Mouse (Mus musculus) hindbrain, embryonic 11.5 days (tissue): Measurements from ENCODE around the gene Shisa9. TPM values are rescaled to one million over a fixed set of nuclear protein-coding genes. Genes with fewer than 3 reads are reported as not detected.
A peak's percentile ranks its signal among the peaks of the same experiment; 100 is the strongest.

Experiments used
- ATAC-seq: fragments of 200-750 bp; cut with Nextera tagmentation; 2 replicates; pipeline ENCODE4 v1.8.0; 2017; ENCODE audit warnings: mild to moderate bottlenecking, moderate TSS enrichment, moderate library complexity; ENCODE audit not compliant: low FRiP score
- DNase-seq: peaks from one replicate; pipeline ENCODE4 v3.0.0-alpha.2; 2015; ENCODE audit warnings: low spot score
- H3K27ac ChIP-seq: fragments of 300-500 bp; sonication (generic); 2 replicates; pipeline ENCODE4 v1.5.1; 2014; ENCODE audit warnings: mild to moderate bottlenecking, low read depth, low read length
- H3K27me3 ChIP-seq: fragments of 300-500 bp; sonication (generic); 2 replicates; pipeline ENCODE4 v1.6.1; 2014; ENCODE audit warnings: mild to moderate bottlenecking, low read length, moderate library complexity, mixed read lengths; ENCODE audit not compliant: control insufficient read depth, insufficient read depth
- H3K36me3 ChIP-seq: fragments of 300-500 bp; sonication (generic); 2 replicates; pipeline ENCODE4 v1.6.1; 2014; ENCODE audit warnings: mild to moderate bottlenecking, low read length, moderate library complexity, mixed read lengths; ENCODE audit not compliant: control insufficient read depth, insufficient read depth
- H3K4me1 ChIP-seq: fragments of 300-500 bp; sonication (generic); replicated peaks from 2 replicates; pipeline ENCODE4 v1.6.1; 2014; ENCODE audit warnings: low read length, mixed read lengths; ENCODE audit not compliant: control insufficient read depth, insufficient read depth
- H3K4me2 ChIP-seq: fragments of 300-500 bp; sonication (generic); replicated peaks from 2 replicates; pipeline ENCODE4 v1.6.1; 2014; ENCODE audit warnings: mild to moderate bottlenecking, low read depth, low read length
- H3K4me3 ChIP-seq: fragments of 300-500 bp; sonication (generic); 2 replicates; pipeline ENCODE4 v1.5.1; 2014; ENCODE audit warnings: low read depth, low read length
- H3K9ac ChIP-seq: fragments of 300-500 bp; sonication (generic); 2 replicates; pipeline ENCODE4 v1.6.1; 2014; ENCODE audit warnings: low read depth, low read length
- H3K9me3 ChIP-seq: fragments of 300-500 bp; sonication (generic); 2 replicates; pipeline ENCODE4 v1.6.1; 2016; ENCODE audit warnings: low read length; ENCODE audit not compliant: control insufficient read depth
- WGBS: fragments of 180-500 bp; shearing (Covaris S2); extraction: QIAGEN DNeasy Blood & Tissue Kit; methylation state at CpG from one replicate; pipeline ENCODE4 v1.1.7; 2014; 5-methylcytosine and 5-hydroxymethylcytosine counted together
- polyA plus RNA-seq: library from polyadenylated mRNA; unstranded; fragments of >200 nt; fragmentation: Nextera tagmentation; extraction: Ambion mirVana; gene quantifications from 2 replicates; pipeline ENCODE4 v1.2.1, GENCODE M21; 2014

Shisa9 gene
- polyA plus RNA-seq, 1 experiment from 2014 or later, result 1.7 TPM

- WGBS, result under 1% methylated on average over 25 of the region's 25 CpGs
- H3K9ac ChIP-seq, result 0 out of 2 replicates have a peak overlapping the region, but pooled peaks have one; percentile 19
- H3K4me1 ChIP-seq, result 0 out of 2 replicates have a peak, but pooled peaks cover 4% of the 10 kb centered on the region
- peak overlapping the region; percentile 54 for H3K4me3 ChIP-seq
- DNase-seq, result no peak
- H3K27me3 ChIP-seq, result peaks cover 50% of the 10 kb centered on the region
- H3K9me3 ChIP-seq, result no peaks in the 10 kb centered on the region
- H3K4me2 ChIP-seq, result peak overlapping the region; percentile 99
- H3K36me3 ChIP-seq, result no peaks in the 10 kb centered on the region
- no peak overlapping the region for H3K27ac ChIP-seq
- peak; percentile 1; the same call in 1 of the 2 replicates for ATAC-seq
Observed at GRCm38 (mm10) chr16:11983106-11983615, 752 bp upstream of the Shisa9 start.

- H3K27me3 ChIP-seq, result peaks cover 50% of the 10 kb centered on the region
- no peaks in the 10 kb centered on the region for H3K9me3 ChIP-seq
- H3K4me1 ChIP-seq, result 0 out of 2 replicates have a peak, but pooled peaks cover 4% of the 10 kb centered on the region
- DNase-seq, result peak; percentile 63
- peak overlapping the region; percentile 54 for H3K4me3 ChIP-seq
- peak; percentile 75 for ATAC-seq
- peak overlapping the region; percentile 99 for H3K4me2 ChIP-seq
- H3K36me3 ChIP-seq, result no peaks in the 10 kb centered on the region
- no peak overlapping the region for H3K27ac ChIP-seq
- peak overlapping the region; percentile 53 for H3K9ac ChIP-seq
- WGBS, result under 1% methylated on average over 70 of the region's 76 CpGs
Observed at GRCm38 (mm10) chr16:11984271-11984791, 418 bp downstream of the Shisa9 start.

GRCm38 (mm10) chr16:11987056-11987455 lies 3.1 kb downstream of the Shisa9 start:
- Histone ChIP-seq H3K4me1 (0 out of 2 replicates have a peak, but pooled peaks cover 4% of the 10 kb centered on the region), H3K27me3 (peaks cover 45% of the 10 kb centered on the region), H3K9me3 (no peaks in the 10 kb centered on the region), H3K4me2 (no peak overlapping the region), H3K9ac (no peak overlapping the region), H3K36me3 (no peaks in the 10 kb centered on the region), H3K4me3 (no peak overlapping the region), H3K27ac (no peak overlapping the region)
- WGBS, result 64% methylated on average over 4 of the region's 4 CpGs
- DNase-seq (no peak), ATAC-seq (no peak)

- Histone ChIP-seq H3K9ac (no peak overlapping the region), H3K36me3 (no peaks in the 10 kb centered on the region), H3K4me1 (no peaks in the 10 kb centered on the region), H3K27me3 (no peaks in the 10 kb centered on the region), H3K27ac (no peak overlapping the region), H3K4me3 (no peak overlapping the region), H3K9me3 (no peaks in the 10 kb centered on the region), H3K4me2 (no peak overlapping the region)
- WGBS, result 82% methylated on average over 2 of the region's 2 CpGs
- no peak for DNase-seq
- ATAC-seq, result no peak
Observed at GRCm38 (mm10) chr16:12005177-12005576, 21.3 kb downstream of the Shisa9 start.

GRCm38 (mm10) chr16:12010136-12010535 lies 26.2 kb downstream of the Shisa9 start:
- Histone ChIP-seq H3K9ac (no peak overlapping the region), H3K36me3 (no peaks in the 10 kb centered on the region), H3K27me3 (no peaks in the 10 kb centered on the region), H3K4me3 (no peak overlapping the region), H3K9me3 (no peaks in the 10 kb centered on the region), H3K4me2 (no peak overlapping the region), H3K4me1 (no peaks in the 10 kb centered on the region), H3K27ac (no peak overlapping the region)
- no peak for DNase-seq
- ATAC-seq, result no peak
- 92% methylated on average over 3 of the region's 3 CpGs for WGBS

GRCm38 (mm10) chr16:12012747-12013146 lies 28.8 kb downstream of the Shisa9 start:
- DNase-seq, result no peak
- Histone ChIP-seq H3K4me2 (no peak overlapping the region), H3K4me3 (no peak overlapping the region), H3K9ac (no peak overlapping the region), H3K36me3 (no peaks in the 10 kb centered on the region), H3K4me1 (no peaks in the 10 kb centered on the region), H3K9me3 (no peaks in the 10 kb centered on the region), H3K27ac (no peak overlapping the region), H3K27me3 (no peaks in the 10 kb centered on the region)
- no peak for ATAC-seq
- WGBS, result 83% methylated on average over 2 of the region's 2 CpGs

GRCm38 (mm10) chr16:12014523-12014922 lies 30.6 kb downstream of the Shisa9 start:
- ATAC-seq (no peak), DNase-seq (no peak)
- 78% methylated on average over 4 of the region's 4 CpGs for WGBS
- Histone ChIP-seq H3K9me3 (no peaks in the 10 kb centered on the region), H3K27me3 (no peaks in the 10 kb centered on the region), H3K4me2 (no peak overlapping the region), H3K4me1 (no peaks in the 10 kb centered on the region), H3K36me3 (no peaks in the 10 kb centered on the region), H3K9ac (no peak overlapping the region), H3K4me3 (no peak overlapping the region), H3K27ac (no peak overlapping the region)

GRCm38 (mm10) chr16:12017921-12018618 lies 34.2 kb downstream of the Shisa9 start:
- H3K9me3 ChIP-seq, result no peaks in the 10 kb centered on the region
- 84% methylated on average over 4 of the region's 4 CpGs for WGBS

More at GRCm38 (mm10) chr16:12017921-12018618, 34.2 kb downstream of the Shisa9 start:
- H3K27me3 ChIP-seq, result no peaks in the 10 kb centered on the region
- H3K4me3 ChIP-seq, result no peak overlapping the region
- no peak overlapping the region for H3K9ac ChIP-seq
- H3K4me2 ChIP-seq, result no peak overlapping the region
- ATAC-seq (no peak), DNase-seq (no peak)
- no peak overlapping the region for H3K27ac ChIP-seq
- no peaks in the 10 kb centered on the region for H3K4me1 ChIP-seq
- H3K36me3 ChIP-seq, result no peaks in the 10 kb centered on the region
